Mouse (Mus musculus): ENCODE measurements at regions not wholly inside any gene's neighbourhood (a gene's known extent, or its start where the extent isn't known, plus 50 kb on each side); places are given as distances from the start of the nearest gene placed in this dataset.

- no peaks in the 10 kb centered on the region for H3K4me1 ChIP-seq (ENCODE audit: insufficient read depth, low read length)
- ATAC-seq (no peak), DNase-seq (ENCODE audit: low spot score) (no peak)
- WGBS: 71% methylated on average over 2 of the region's 2 CpGs
- H3K27me3 ChIP-seq (ENCODE audit: insufficient read depth, low read length): no peaks in the 10 kb centered on the region
- TF ChIP-seq CTCF (IDR thresholded peaks at IDR 0.05; ENCODE audit: low read depth): no peak
- no peaks in the 10 kb centered on the region for H3K9me3 ChIP-seq (ENCODE audit: low read length)
- no peak overlapping the region for H3K4me2 ChIP-seq (ENCODE audit: low read depth, low read length)
- H3K27ac ChIP-seq: no peak overlapping the region
- no peak overlapping the region for H3K4me3 ChIP-seq (ENCODE audit: low read length)
- no peaks in the 10 kb centered on the region for H3K36me3 ChIP-seq (ENCODE audit: insufficient read depth, low read length)
- no peak overlapping the region for H3K9ac ChIP-seq (replicated peaks; ENCODE audit: low read length)
These were observed 650.6 kb upstream of the Lrfn5 start for GRCm38 (mm10) chr12:60872381-60872780.

- Histone ChIP-seq H3K4me1 (ENCODE audit: insufficient read depth, low read length) (no peaks in the 10 kb centered on the region), H3K4me3 (ENCODE audit: low read length) (no peak overlapping the region), H3K4me2 (ENCODE audit: low read depth, low read length) (no peak overlapping the region), H3K9me3 (ENCODE audit: low read length) (no peaks in the 10 kb centered on the region), H3K36me3 (ENCODE audit: insufficient read depth, low read length) (no peaks in the 10 kb centered on the region), H3K9ac (replicated peaks; ENCODE audit: low read length) (no peak overlapping the region), H3K27me3 (ENCODE audit: insufficient read depth, low read length) (no peaks in the 10 kb centered on the region), H3K27ac (no peak overlapping the region)
- no peak for DNase-seq (ENCODE audit: low spot score)
- TF ChIP-seq CTCF (IDR thresholded peaks at IDR 0.05; ENCODE audit: low read depth): no peak
- WGBS: 55% methylated on average over 2 of the region's 2 CpGs
- ATAC-seq: no peak
These were observed 630.5 kb upstream of the Lrfn5 start for GRCm38 (mm10) chr12:60892408-60892807.

- Histone ChIP-seq H3K27me3 (ENCODE audit: insufficient read depth, low read length) (no peaks in the 10 kb centered on the region), H3K36me3 (ENCODE audit: insufficient read depth, low read length) (no peaks in the 10 kb centered on the region), H3K9ac (replicated peaks; ENCODE audit: low read length) (no peak overlapping the region), H3K4me2 (ENCODE audit: low read depth, low read length) (no peak overlapping the region), H3K4me1 (ENCODE audit: insufficient read depth, low read length) (no peaks in the 10 kb centered on the region), H3K4me3 (ENCODE audit: low read length) (no peak overlapping the region), H3K27ac (no peak overlapping the region), H3K9me3 (ENCODE audit: low read length) (no peaks in the 10 kb centered on the region)
- DNase-seq (ENCODE audit: low spot score) (peak; percentile 27), ATAC-seq (no peak)
- no peak for TF ChIP-seq CTCF (IDR thresholded peaks at IDR 0.05; ENCODE audit: low read depth)
- 45% methylated on average over 1 of the region's 1 CpGs for WGBS
These were observed 628.4 kb upstream of the Lrfn5 start for GRCm38 (mm10) chr12:60894506-60894905.

GRCm38 (mm10) chr12:60932029-60932428 is 590.9 kb upstream of the Lrfn5 start:
- Histone ChIP-seq H3K9me3 (ENCODE audit: low read length) (no peaks in the 10 kb centered on the region), H3K4me1 (ENCODE audit: insufficient read depth, low read length) (no peaks in the 10 kb centered on the region), H3K36me3 (ENCODE audit: insufficient read depth, low read length) (no peaks in the 10 kb centered on the region), H3K4me2 (ENCODE audit: low read depth, low read length) (no peak overlapping the region), H3K27me3 (ENCODE audit: insufficient read depth, low read length) (no peaks in the 10 kb centered on the region), H3K9ac (replicated peaks; ENCODE audit: low read length) (no peak overlapping the region), H3K4me3 (ENCODE audit: low read length) (no peak overlapping the region), H3K27ac (no peak overlapping the region)
- WGBS: 65% methylated on average over 4 of the region's 4 CpGs
- no peak for TF ChIP-seq CTCF (IDR thresholded peaks at IDR 0.05; ENCODE audit: low read depth)
- DNase-seq (ENCODE audit: low spot score) (no peak), ATAC-seq (no peak)

- Histone ChIP-seq H3K4me2 (ENCODE audit: low read depth, low read length) (no peak overlapping the region), H3K36me3 (ENCODE audit: insufficient read depth, low read length) (no peaks in the 10 kb centered on the region), H3K4me1 (ENCODE audit: insufficient read depth, low read length) (no peaks in the 10 kb centered on the region), H3K27ac (no peak overlapping the region), H3K4me3 (ENCODE audit: low read length) (no peak overlapping the region), H3K27me3 (ENCODE audit: insufficient read depth, low read length) (no peaks in the 10 kb centered on the region), H3K9ac (replicated peaks; ENCODE audit: low read length) (no peak overlapping the region), H3K9me3 (ENCODE audit: low read length) (no peaks in the 10 kb centered on the region)
- WGBS: 76% methylated on average over 1 of the region's 1 CpGs
- TF ChIP-seq CTCF (IDR thresholded peaks at IDR 0.05; ENCODE audit: low read depth): no peak
- DNase-seq (ENCODE audit: low spot score) (no peak), ATAC-seq (no peak)
These were observed 555.5 kb upstream of the Lrfn5 start for GRCm38 (mm10) chr12:60967424-60967823.

GRCm38 (mm10) chr12:60978441-60978840 is 544.5 kb upstream of the Lrfn5 start:
- no peaks in the 10 kb centered on the region for H3K9me3 ChIP-seq (ENCODE audit: low read length)
- no peak for TF ChIP-seq CTCF (IDR thresholded peaks at IDR 0.05; ENCODE audit: low read depth)
- H3K9ac ChIP-seq (replicated peaks; ENCODE audit: low read length): no peak overlapping the region
- no peak overlapping the region for H3K27ac ChIP-seq
- H3K27me3 ChIP-seq (ENCODE audit: insufficient read depth, low read length): no peaks in the 10 kb centered on the region
- ATAC-seq: no peak
- peak; percentile 2 for DNase-seq (ENCODE audit: low spot score)
- H3K4me3 ChIP-seq (ENCODE audit: low read length): no peak overlapping the region
- no peak overlapping the region for H3K4me2 ChIP-seq (ENCODE audit: low read depth, low read length)
- no peaks in the 10 kb centered on the region for H3K36me3 ChIP-seq (ENCODE audit: insufficient read depth, low read length)
- H3K4me1 ChIP-seq (ENCODE audit: insufficient read depth, low read length): no peaks in the 10 kb centered on the region
